In genomic region chr11:53903781-53904533, GRCm38 (mm10) we compare ENCODE assay signal across 8 mouse cellular contexts. TPM values are rescaled to one million over a fixed set of nuclear protein-coding genes. Genes with fewer than 3 reads are reported as not detected.
A peak's percentile ranks its signal among the peaks of the same experiment; 100 is the strongest.
DNase-seq lines count a peak whose midpoint lies in the region; ATAC-seq and TF ChIP-seq lines count a peak whose summit lies in the region.

No protein-coding gene starts in this region.

- H3K4me1 ChIP-seq in intestine, postnatal 0 days (replicated peaks; ENCODE audit: control insufficient read depth, insufficient read depth, low read length), result peaks cover 8% of the 10 kb centered on the region; the same call in 1 of the 2 replicates
- peaks cover 13% of the 10 kb centered on the region; the same call in 1 of the 2 replicates for H3K4me1 ChIP-seq in lung, embryonic 15.5 days

- TF ChIP-seq CTCF in intestine, postnatal 0 days (IDR thresholded peaks at IDR 0.05; ENCODE audit: low read depth), result no peak

- H3K4me3 ChIP-seq in intestine, postnatal 0 days (ENCODE audit: low read depth, low read length), result no peak overlapping the region
- H3K4me3 ChIP-seq in lung, embryonic 15.5 days, result no peak overlapping the region

- no peaks in the 10 kb centered on the region for H3K36me3 ChIP-seq in intestine, postnatal 0 days (ENCODE audit: control insufficient read depth, insufficient read depth)
- no peaks in the 10 kb centered on the region for H3K36me3 ChIP-seq in lung, embryonic 15.5 days

- ATAC-seq in intestine, postnatal 0 days, result peak; percentile 86
- ATAC-seq in lung, embryonic 15.5 days (ENCODE audit: borderline replicate concordance, extremely low read depth, low FRiP score, low TSS enrichment), result 0 out of 2 replicates have a peak, but pooled peaks have one; percentile 31
- no peak for ATAC-seq in inflammation-experienced regulatory T-cells, adult 6 months
- ATAC-seq in frontal cortex, adult (ENCODE audit: low TSS enrichment), result no peak

- peak overlapping the region; percentile 69 for H3K27ac ChIP-seq in intestine, postnatal 0 days (ENCODE audit: low read depth, low read length)
- peak overlapping the region; percentile 42; the same call in 1 of the 2 replicates for H3K27ac ChIP-seq in lung, embryonic 15.5 days

- H3K9me3 ChIP-seq in intestine, postnatal 0 days (ENCODE audit: control insufficient read depth), result no peaks in the 10 kb centered on the region
- H3K9me3 ChIP-seq in lung, embryonic 15.5 days, result no peaks in the 10 kb centered on the region

- peak; percentile 60 for DNase-seq in 3T3-L1 (ENCODE audit: low read depth, low spot score)
- DNase-seq in adrenal gland, postnatal 14 days, result peak; percentile 75
- DNase-seq in yolk sac, embryonic 10.5 days (ENCODE audit: low spot score), result peak; percentile 82
- DNase-seq in frontal cortex, postnatal 10 days (ENCODE audit: low spot score in 2 of 2), result no peak

- H3K27me3 ChIP-seq in intestine, postnatal 0 days (replicated peaks; ENCODE audit: control insufficient read depth, insufficient read depth, low read length), result no peaks in the 10 kb centered on the region
- H3K27me3 ChIP-seq in lung, embryonic 15.5 days, result no peaks in the 10 kb centered on the region

- H3K9ac ChIP-seq in intestine, postnatal 0 days (ENCODE audit: low read depth, low read length), result no peak overlapping the region
- H3K9ac ChIP-seq in lung, embryonic 15.5 days, result no peak overlapping the region

- WGBS in intestine, postnatal 0 days, result 23% methylated on average over 16 of the region's 16 CpGs
- 22% methylated on average over 16 of the region's 16 CpGs for WGBS in lung, embryonic 15.5 days

- peak overlapping the region; percentile 18; the same call in 1 of the 2 replicates for H3K4me2 ChIP-seq in intestine, postnatal 0 days (replicated peaks; ENCODE audit: low read depth)
- H3K4me2 ChIP-seq in lung, embryonic 15.5 days, result peak overlapping the region; percentile 16; the same call in 1 of the 2 replicates

RNA-seq across cellular contexts. Expression of gene Slc22a5, which starts 12.5 kb away (rescaled TPM):
- 42.5 and 48.6 TPM in 2 replicates for total RNA-seq in adrenal gland, postnatal 14 days (2021)
- 40.5 and 40.8 TPM in 2 replicates for polyA plus RNA-seq in intestine, postnatal 0 days (2015; fragmentation: Nextera tagmentation; extraction: Ambion mirVana)
- polyA plus RNA-seq in lung, embryonic 15.5 days (2015; fragmentation: Nextera tagmentation; extraction: Ambion mirVana), result 8.0 and 8.9 TPM in 2 replicates
- 10 to 100 TPM in 2 of 3 experiments, 1 to 10 TPM in 1; 8.9 to 15.5 (median 12.7) TPM for polyA plus RNA-seq in inflammation-experienced regulatory T-cells, adult 6 months (2017; shearing (Covaris generic))

RNA-seq across cellular contexts. Expression of gene Gm12216, which starts 44.9 kb away (rescaled TPM):
- 4.6 and 6.0 TPM in 2 replicates for total RNA-seq in adrenal gland, postnatal 14 days (2021)
- polyA plus RNA-seq in intestine, postnatal 0 days (2015; fragmentation: Nextera tagmentation; extraction: Ambion mirVana), result 6.5 and 8.0 TPM in 2 replicates
- polyA plus RNA-seq in lung, embryonic 15.5 days (2015; fragmentation: Nextera tagmentation; extraction: Ambion mirVana), result 1.0 and 2.5 TPM in 2 replicates
- polyA plus RNA-seq in inflammation-experienced regulatory T-cells, adult 6 months (2017; shearing (Covaris generic)), result 10 to 100 TPM; 19.8 to 38.0 (median 32.6) TPM

Comparison
In these comparisons a context has a peak if more than half of its experiments do, and no peak if none do; other contexts are left out.
1. DNase-seq: peak in 3T3-L1 (single experiment), adrenal gland, postnatal 14 days (single experiment) and yolk sac, embryonic 10.5 days (single experiment); none in frontal cortex, postnatal 10 days (0 of 2).
2. ATAC-seq: peak in intestine, postnatal 0 days (single experiment) and lung, embryonic 15.5 days (single experiment); none in inflammation-experienced regulatory T-cells, adult 6 months (single experiment) and frontal cortex, adult (single experiment).